Mouse (Mus musculus): ENCODE measurements around the gene Ptprn.
"Not testable (repeated sequence)": the region's sequence is repeated elsewhere in the genome, so short reads cannot be mapped to it uniquely, and the experiment has no call there.

DNA sequence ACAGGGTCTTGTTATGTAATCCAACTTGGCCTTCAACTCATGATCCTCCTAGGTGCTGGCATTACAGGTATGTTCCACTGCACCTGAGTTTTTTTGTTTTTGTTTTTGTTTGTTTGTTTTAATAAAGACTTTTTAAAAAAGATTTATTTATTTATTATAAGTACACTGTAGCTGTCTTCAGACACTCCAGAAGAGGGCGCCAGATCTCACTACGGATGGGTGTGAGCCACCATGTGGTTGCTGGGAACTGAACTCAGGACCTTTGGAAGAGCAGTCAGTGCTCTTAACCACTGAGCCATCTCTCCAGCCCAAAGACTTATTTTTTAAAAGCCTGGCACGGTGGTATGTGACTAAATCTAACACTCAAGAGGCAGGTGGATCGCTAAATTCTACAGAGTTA is 31.8 kb downstream of the Ptprn start:
- not testable (repeated sequence) for TF ChIP-seq POLR2A (IDR thresholded peaks at IDR 0.05; ENCODE audit: low read depth, low read length); CTCF (IDR thresholded peaks at IDR 0.05; ENCODE audit: extremely low read depth, insufficient read depth, insufficient read length, insufficient replicate concordance)
